8 mouse cellular contexts compared by ENCODE assay signal in genomic region chr14:59365244-59365644, GRCm38 (mm10). TPM values are rescaled to one million over a fixed set of nuclear protein-coding genes. Genes with fewer than 3 reads are reported as not detected.
A peak's percentile ranks its signal among the peaks of the same experiment; 100 is the strongest.
DNase-seq lines count a peak whose midpoint lies in the region; ATAC-seq and TF ChIP-seq lines count a peak whose summit lies in the region.

Gene Phf11d, minus strand, starts transcription at chr14:59365470.

- no peaks in the 10 kb centered on the region for H3K4me1 ChIP-seq in kidney, adult 2 months (ENCODE audit: control insufficient read depth, insufficient read depth, low read length)
- no peaks in the 10 kb centered on the region for H3K4me1 ChIP-seq in kidney, embryonic 14.5 days (ENCODE audit: control insufficient read depth, insufficient read depth, low read length)
- no peaks in the 10 kb centered on the region for H3K4me1 ChIP-seq in midbrain, embryonic 13.5 days (replicated peaks)

- 56% methylated on average over 6 of the region's 6 CpGs for WGBS in kidney, adult 2 months
- 80% methylated on average over 6 of the region's 6 CpGs for WGBS in kidney, embryonic 14.5 days
- 82% methylated on average over 6 of the region's 6 CpGs for WGBS in midbrain, embryonic 13.5 days

- no peaks in the 10 kb centered on the region for H3K36me3 ChIP-seq in kidney, adult 2 months (ENCODE audit: control insufficient read depth, insufficient read depth, low read length)
- H3K36me3 ChIP-seq in kidney, embryonic 14.5 days (ENCODE audit: control insufficient read depth, insufficient read depth, low read length), result no peaks in the 10 kb centered on the region
- H3K36me3 ChIP-seq in midbrain, embryonic 13.5 days, result no peaks in the 10 kb centered on the region

- peak within 1 kb of the TSS; percentile 63 for H3K27ac ChIP-seq in kidney, adult 2 months (ENCODE audit: insufficient read depth, low read depth, low read length)
- H3K27ac ChIP-seq in kidney, embryonic 14.5 days (ENCODE audit: low read depth, low read length), result no peak within 1 kb of the TSS
- no peak within 1 kb of the TSS for H3K27ac ChIP-seq in midbrain, embryonic 13.5 days

- peak; percentile 85 for DNase-seq in kidney, adult 2 months
- peak; percentile 6 for DNase-seq in MN1 (ENCODE audit: low spot score)
- DNase-seq in gastrocnemius, postnatal 10 days, result peak; percentile 11
- DNase-seq in kidney, postnatal 25 days, result peak; percentile 50 to 58
- DNase-seq in cerebellum, adult 9-11 months, result no peak

- no peak for TF ChIP-seq POLR2A in kidney, adult 2 months (IDR thresholded peaks at IDR 0.05; ENCODE audit: low read depth, low read length)

- H3K4me3 ChIP-seq in kidney, adult 2 months (ENCODE audit: insufficient read depth, low read depth, low read length), result peak within 1 kb of the TSS; percentile 50
- no peak within 1 kb of the TSS for H3K4me3 ChIP-seq in kidney, embryonic 14.5 days (ENCODE audit: low read length)
- no peak within 1 kb of the TSS for H3K4me3 ChIP-seq in midbrain, embryonic 13.5 days (replicated peaks)

- TF ChIP-seq CTCF in kidney, adult 2 months (conservative IDR thresholded peaks at IDR 0.05; ENCODE audit: insufficient read depth, insufficient read length, low read depth, low read length), result 0 out of 2 replicates have a peak, but pooled peaks have one; percentile 25

- no peak within 1 kb of the TSS for H3K4me2 ChIP-seq in kidney, embryonic 14.5 days (replicated peaks; ENCODE audit: low read depth, low read length)
- no peak within 1 kb of the TSS for H3K4me2 ChIP-seq in midbrain, embryonic 13.5 days (replicated peaks)

- H3K27me3 ChIP-seq in kidney, adult 2 months (replicated peaks; ENCODE audit: control insufficient read depth, insufficient read depth, low read length), result no peaks in the 10 kb centered on the region
- no peaks in the 10 kb centered on the region for H3K27me3 ChIP-seq in kidney, embryonic 14.5 days (ENCODE audit: control insufficient read depth, insufficient read depth, low read length)
- no peaks in the 10 kb centered on the region for H3K27me3 ChIP-seq in midbrain, embryonic 13.5 days

- H3K9ac ChIP-seq in kidney, embryonic 14.5 days (ENCODE audit: low read depth, low read length), result no peak within 1 kb of the TSS
- no peak within 1 kb of the TSS for H3K9ac ChIP-seq in midbrain, embryonic 13.5 days (replicated peaks)

- H3K9me3 ChIP-seq in kidney, embryonic 14.5 days (ENCODE audit: control insufficient read depth, low read length), result no peaks in the 10 kb centered on the region
- H3K9me3 ChIP-seq in midbrain, embryonic 13.5 days, result no peaks in the 10 kb centered on the region

- no peak for ATAC-seq in kidney, embryonic 14.5 days (ENCODE audit: low FRiP score, low TSS enrichment)
- ATAC-seq in neutrophil, adult 5-6 weeks (ENCODE audit: extremely low read depth, insufficient number of reproducible peaks, low FRiP score, poor library complexity, severe bottlenecking), result peak; percentile 33; the same call in 1 of the 2 replicates
- ATAC-seq in midbrain, embryonic 13.5 days, result no peak

RNA-seq across cellular contexts. Expression of gene Phf11d, which starts in this region (rescaled TPM):
- 6.3 and 8.0 TPM in 2 replicates for polyA plus RNA-seq in kidney, adult 2 months (2012; rRNA removed)
- 0.39 and 0.43 TPM in 2 replicates for polyA plus RNA-seq in kidney, embryonic 14.5 days (2014; fragmentation: Nextera tagmentation; extraction: Ambion mirVana)
- total RNA-seq in gastrocnemius, postnatal 10 days (2021), result 1 to 10 TPM; 1.6 to 2.2 TPM
- total RNA-seq in neutrophil, adult 5-6 weeks (2017), result 3.4 and 6.6 TPM in 2 replicates
- 0.22 and 0.48 TPM in 2 replicates for polyA plus RNA-seq in midbrain, embryonic 13.5 days (2015; fragmentation: Nextera tagmentation; extraction: Ambion mirVana)
